Mouse (Mus musculus) hindbrain, embryonic 14.5 days (tissue): ENCODE measurements around the gene Gm12248. TPM values are rescaled to one million over a fixed set of nuclear protein-coding genes. Genes with fewer than 3 reads are reported as not detected.

Experiments used
- ATAC-seq: fragments of 200-750 bp; cut with Nextera tagmentation; 2 replicates; pipeline ENCODE4 v1.8.0; 2017; ENCODE audit warnings: moderate number of reproducible peaks, mild to moderate bottlenecking, moderate TSS enrichment, moderate library complexity; ENCODE audit not compliant: low FRiP score
- DNase-seq: peaks from one replicate; pipeline ENCODE4 v3.0.0-alpha.2; 2015; ENCODE audit warnings: low spot score
- H3K27ac ChIP-seq: fragments of 300-500 bp; sonication (generic); 2 replicates; pipeline ENCODE4 v1.5.1; 2014; ENCODE audit warnings: mild to moderate bottlenecking, moderate library complexity
- H3K27me3 ChIP-seq: fragments of 300-500 bp; sonication (generic); 2 replicates; pipeline ENCODE4 v1.6.1; 2014; ENCODE audit warnings: mild to moderate bottlenecking, low read length, mixed read lengths; ENCODE audit not compliant: control insufficient read depth, insufficient read depth
- H3K36me3 ChIP-seq: fragments of 300-500 bp; sonication (generic); replicated peaks from 2 replicates; pipeline ENCODE4 v1.6.1; 2014; ENCODE audit not compliant: control insufficient read depth, insufficient read depth
- H3K4me1 ChIP-seq: fragments of 300-500 bp; sonication (generic); replicated peaks from 2 replicates; pipeline ENCODE4 v1.6.1; 2014; ENCODE audit warnings: antibody characterized with exemption, low read length, mixed read lengths; ENCODE audit not compliant: control insufficient read depth, insufficient read depth
- H3K4me2 ChIP-seq: fragments of 300-500 bp; sonication (generic); replicated peaks from 2 replicates; pipeline ENCODE4 v1.6.1; 2014; ENCODE audit warnings: mild to moderate bottlenecking, moderate library complexity
- H3K4me3 ChIP-seq: fragments of 300-500 bp; sonication (generic); replicated peaks from 2 replicates; pipeline ENCODE4 v1.5.1; 2014; ENCODE audit warnings: mild to moderate bottlenecking, low read length
- H3K9ac ChIP-seq: fragments of 300-500 bp; sonication (generic); 2 replicates; pipeline ENCODE4 v1.6.1; 2014
- H3K9me3 ChIP-seq: fragments of 300-500 bp; sonication (generic); 2 replicates; pipeline ENCODE4 v1.6.1; 2016; ENCODE audit warnings: low read length; ENCODE audit not compliant: control insufficient read depth
- WGBS: fragments of 180-500 bp; shearing (Covaris S2); extraction: QIAGEN DNeasy Blood & Tissue Kit; methylation state at CpG from one replicate; pipeline ENCODE4 v1.1.7; 2014; 5-methylcytosine and 5-hydroxymethylcytosine counted together
- polyA plus RNA-seq: library from polyadenylated mRNA; unstranded; fragments of >200 nt; fragmentation: Nextera tagmentation; extraction: Ambion mirVana; gene quantifications from 2 replicates; pipeline ENCODE4 v1.2.1, GENCODE M21; 2014

Gm12248 gene
- polyA plus RNA-seq, 1 experiment from 2014 or later, result not detected

DNA sequence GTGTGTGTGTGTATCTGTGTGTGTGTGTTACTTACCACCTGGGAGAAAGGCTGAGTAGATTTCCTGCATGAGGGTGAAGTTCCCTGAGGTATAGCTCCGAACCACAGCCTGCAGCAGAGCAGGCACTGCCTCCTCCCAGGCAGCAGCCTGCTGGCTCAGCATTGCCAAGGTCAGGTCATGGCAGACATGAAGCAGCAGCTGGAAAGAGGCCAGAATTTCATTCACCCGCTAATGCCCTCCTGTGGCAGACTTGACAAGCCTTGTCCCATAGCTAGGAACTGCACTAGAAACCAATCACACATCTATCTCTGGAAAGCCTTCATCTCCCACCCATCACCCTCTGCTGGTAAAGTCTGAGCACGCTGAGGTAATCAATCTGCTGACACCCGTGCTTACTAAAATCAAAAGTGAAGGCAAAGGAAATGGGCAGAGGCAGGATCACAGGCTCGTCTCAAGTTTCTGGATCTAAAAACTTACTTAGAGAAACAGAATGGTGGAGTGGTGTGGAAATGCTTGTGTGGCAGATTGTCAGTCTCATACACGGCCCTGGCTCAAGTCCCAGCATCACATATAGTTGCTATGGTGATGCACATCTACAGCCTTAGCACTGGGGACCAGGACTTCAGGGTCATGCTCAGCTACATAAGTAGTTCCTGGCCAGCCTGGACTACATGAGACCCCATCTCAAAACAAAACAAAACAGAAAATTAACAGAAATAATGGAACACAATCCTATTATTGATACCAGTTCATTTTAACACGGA lies 33.6 kb upstream of the Gm12248 start:
- no peaks in the 10 kb centered on the region for H3K27me3 ChIP-seq
- H3K36me3 ChIP-seq, result peaks cover 98% of the 10 kb centered on the region
- no peaks in the 10 kb centered on the region for H3K4me1 ChIP-seq
- no peak overlapping the region for H3K4me3 ChIP-seq
- H3K27ac ChIP-seq, result no peak overlapping the region
- H3K9ac ChIP-seq, result no peak overlapping the region
- no peak overlapping the region for H3K4me2 ChIP-seq
- peak; percentile 73 for DNase-seq
- no peaks in the 10 kb centered on the region for H3K9me3 ChIP-seq
- ATAC-seq, result no peak
- WGBS, result 68% methylated on average over 7 of the region's 7 CpGs

DNA sequence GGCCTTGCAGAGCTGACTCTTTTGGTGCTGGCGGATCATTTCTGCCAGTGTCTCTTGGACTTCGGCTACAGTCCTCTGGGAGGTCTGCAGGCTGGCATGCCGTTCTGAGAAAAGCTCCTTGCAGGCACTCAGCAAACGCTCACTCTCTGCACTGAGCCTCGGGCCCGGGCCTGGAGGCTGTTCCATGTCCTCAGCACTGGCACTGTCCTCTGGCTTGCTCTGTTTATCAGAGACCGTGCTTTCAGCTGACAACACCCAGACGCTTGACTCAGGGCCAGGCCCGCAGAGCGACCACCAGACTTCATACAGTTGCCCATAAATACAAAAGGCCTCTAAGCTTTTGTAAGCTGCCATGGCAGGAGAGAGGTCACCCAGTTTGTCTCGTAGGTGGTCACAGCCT lies 32.1 kb upstream of the Gm12248 start:
- DNase-seq, result no peak
- Histone ChIP-seq H3K9me3 (no peaks in the 10 kb centered on the region), H3K4me3 (no peak overlapping the region), H3K9ac (no peak overlapping the region), H3K4me1 (no peaks in the 10 kb centered on the region), H3K27ac (no peak overlapping the region), H3K4me2 (no peak overlapping the region), H3K27me3 (no peaks in the 10 kb centered on the region), H3K36me3 (peaks cover 98% of the 10 kb centered on the region)
- no peak for ATAC-seq
- WGBS, result 87% methylated on average over 11 of the region's 11 CpGs

DNA sequence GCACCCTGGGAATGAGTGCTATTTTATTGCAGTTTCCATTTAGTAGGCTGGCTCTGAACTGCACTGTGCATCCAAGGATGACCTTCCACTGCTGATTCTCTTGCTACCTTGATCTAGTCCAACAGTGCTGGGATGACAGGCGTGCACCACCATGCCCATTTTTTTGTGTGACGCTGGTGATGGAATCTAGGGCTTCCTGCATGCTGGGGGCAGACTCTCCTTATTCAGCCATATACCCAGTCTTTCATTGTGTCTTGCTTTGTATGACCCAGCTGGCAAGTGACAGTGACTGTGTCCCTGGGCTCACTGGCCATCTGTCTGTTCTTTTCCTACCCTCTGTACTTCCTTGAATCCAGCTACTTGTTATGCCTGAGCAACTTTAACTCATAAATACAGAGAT lies 30.8 kb upstream of the Gm12248 start:
- Histone ChIP-seq H3K27me3 (no peaks in the 10 kb centered on the region), H3K4me2 (no peak overlapping the region), H3K36me3 (peaks cover 95% of the 10 kb centered on the region), H3K4me1 (no peaks in the 10 kb centered on the region), H3K4me3 (no peak overlapping the region), H3K9ac (no peak overlapping the region), H3K27ac (no peak overlapping the region), H3K9me3 (no peaks in the 10 kb centered on the region)
- no peak for DNase-seq
- no peak for ATAC-seq
- WGBS, result 85% methylated on average over 2 of the region's 2 CpGs

DNA sequence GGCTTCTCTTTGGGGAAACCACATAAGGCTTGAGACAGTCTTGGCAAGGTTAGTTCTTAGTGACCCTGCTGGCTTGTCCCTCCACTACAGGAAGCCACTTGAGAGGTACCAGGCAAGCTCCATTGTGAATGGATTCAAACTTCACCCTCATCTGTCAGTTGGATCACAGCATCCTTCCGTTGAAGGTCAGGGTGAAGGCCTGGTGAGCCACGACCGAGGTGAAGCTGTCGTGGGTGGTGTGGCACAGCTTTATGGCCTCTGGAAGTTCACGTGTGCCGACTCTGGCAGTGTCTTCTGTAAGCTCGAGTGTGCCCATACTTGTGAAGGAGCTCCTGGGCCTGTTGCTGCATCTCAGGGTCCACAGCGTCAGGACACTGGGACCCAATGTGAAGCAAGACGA lies 28.4 kb upstream of the Gm12248 start:
- no peak for ATAC-seq
- no peaks in the 10 kb centered on the region for H3K9me3 ChIP-seq
- 95% methylated on average over 9 of the region's 9 CpGs for WGBS
- DNase-seq, result no peak
- H3K36me3 ChIP-seq, result peaks cover 94% of the 10 kb centered on the region
- H3K27ac ChIP-seq, result no peak overlapping the region
- no peak overlapping the region for H3K4me2 ChIP-seq
- no peaks in the 10 kb centered on the region for H3K27me3 ChIP-seq
- no peak overlapping the region for H3K4me3 ChIP-seq
- H3K9ac ChIP-seq, result no peak overlapping the region
- H3K4me1 ChIP-seq, result no peaks in the 10 kb centered on the region

DNA sequence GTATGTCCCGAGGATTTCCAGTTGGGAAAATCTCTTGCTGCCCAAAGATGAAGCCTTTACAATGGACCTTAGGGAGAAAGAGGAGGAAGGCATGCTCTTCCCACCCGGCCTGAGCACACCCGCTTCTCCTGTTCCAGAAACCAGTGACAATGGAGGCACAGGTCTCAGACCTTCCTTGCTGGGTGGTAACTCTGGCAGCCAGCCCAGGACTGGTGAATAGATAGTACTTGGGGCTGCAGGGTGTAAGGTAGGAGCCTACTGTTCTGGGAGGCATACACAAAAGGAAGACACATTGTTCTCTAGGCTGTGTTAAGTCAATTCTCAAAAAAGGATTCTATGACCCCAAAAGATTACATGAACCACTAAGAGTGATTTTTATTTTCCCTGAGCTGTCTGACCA lies 27.7 kb upstream of the Gm12248 start:
- no peak for ATAC-seq
- Histone ChIP-seq H3K9me3 (no peaks in the 10 kb centered on the region), H3K27me3 (no peaks in the 10 kb centered on the region), H3K36me3 (peaks cover 94% of the 10 kb centered on the region), H3K27ac (no peak overlapping the region), H3K9ac (no peak overlapping the region), H3K4me2 (no peak overlapping the region), H3K4me3 (no peak overlapping the region), H3K4me1 (no peaks in the 10 kb centered on the region)
- WGBS, result 90% methylated on average over 3 of the region's 3 CpGs
- no peak for DNase-seq

DNA sequence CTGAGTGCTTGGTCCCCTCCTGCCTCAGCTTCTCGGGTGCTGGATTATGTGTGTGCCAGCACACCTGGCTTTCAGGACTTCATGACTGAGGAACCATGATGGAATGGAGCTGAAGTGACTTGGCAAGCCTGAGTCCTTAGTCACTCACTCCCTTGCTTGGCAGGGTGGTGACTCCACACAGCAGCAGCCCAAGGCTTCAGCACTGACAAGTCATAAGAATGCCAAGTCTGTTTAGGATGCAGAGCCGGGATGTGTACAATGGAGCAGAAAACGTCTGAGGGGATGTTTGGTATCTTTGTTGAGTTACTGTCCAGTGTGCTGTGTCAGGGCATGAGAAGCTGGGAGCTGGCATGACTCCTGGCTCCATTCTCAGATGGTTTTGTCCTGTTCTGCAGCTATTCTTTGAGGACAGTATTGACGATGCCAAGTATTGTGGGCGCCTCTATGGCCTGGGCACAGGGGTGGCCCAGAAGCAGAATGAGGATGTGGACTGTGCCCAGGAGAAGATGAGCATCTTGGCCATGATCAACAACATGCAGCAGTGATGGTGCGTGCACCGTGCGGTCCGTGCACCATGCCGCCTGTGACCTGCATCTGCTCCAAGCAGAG lies 24.2 kb upstream of the Gm12248 start:
- Histone ChIP-seq H3K4me1 (no peaks in the 10 kb centered on the region), H3K27ac (no peak overlapping the region), H3K36me3 (peaks cover 95% of the 10 kb centered on the region), H3K9ac (no peak overlapping the region), H3K4me3 (no peak overlapping the region), H3K4me2 (no peak overlapping the region), H3K9me3 (no peaks in the 10 kb centered on the region), H3K27me3 (no peaks in the 10 kb centered on the region)
- WGBS, result 89% methylated on average over 10 of the region's 10 CpGs
- DNase-seq (no peak), ATAC-seq (no peak)

DNA sequence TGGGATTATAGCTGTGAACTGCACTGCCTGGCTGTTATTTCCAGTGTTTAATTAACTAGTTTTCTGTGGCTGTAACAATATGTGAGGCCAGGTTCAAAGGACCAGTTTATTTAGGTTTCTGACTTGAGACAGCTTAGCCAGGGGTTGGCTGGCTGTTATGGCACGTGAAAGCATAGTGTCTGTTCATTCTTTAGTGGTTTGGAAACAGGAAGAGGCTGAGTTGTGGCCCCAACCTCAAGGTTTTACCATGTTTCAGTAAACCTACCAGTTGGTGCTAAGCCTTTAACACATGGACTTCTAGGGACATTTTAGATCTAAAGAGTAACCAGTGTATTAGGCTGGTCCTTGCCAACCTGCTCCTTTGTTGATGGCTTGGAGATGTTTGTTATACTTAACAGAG lies 23.6 kb upstream of the Gm12248 start:
- no peak for ATAC-seq
- no peaks in the 10 kb centered on the region for H3K9me3 ChIP-seq
- no peak overlapping the region for H3K4me2 ChIP-seq
- no peaks in the 10 kb centered on the region for H3K27me3 ChIP-seq
- H3K4me3 ChIP-seq, result no peak overlapping the region
- peaks cover 95% of the 10 kb centered on the region for H3K36me3 ChIP-seq
- no peak overlapping the region for H3K27ac ChIP-seq
- WGBS, result 81% methylated on average over 1 of the region's 1 CpGs
- no peak for DNase-seq
- no peak overlapping the region for H3K9ac ChIP-seq
- no peaks in the 10 kb centered on the region for H3K4me1 ChIP-seq

DNA sequence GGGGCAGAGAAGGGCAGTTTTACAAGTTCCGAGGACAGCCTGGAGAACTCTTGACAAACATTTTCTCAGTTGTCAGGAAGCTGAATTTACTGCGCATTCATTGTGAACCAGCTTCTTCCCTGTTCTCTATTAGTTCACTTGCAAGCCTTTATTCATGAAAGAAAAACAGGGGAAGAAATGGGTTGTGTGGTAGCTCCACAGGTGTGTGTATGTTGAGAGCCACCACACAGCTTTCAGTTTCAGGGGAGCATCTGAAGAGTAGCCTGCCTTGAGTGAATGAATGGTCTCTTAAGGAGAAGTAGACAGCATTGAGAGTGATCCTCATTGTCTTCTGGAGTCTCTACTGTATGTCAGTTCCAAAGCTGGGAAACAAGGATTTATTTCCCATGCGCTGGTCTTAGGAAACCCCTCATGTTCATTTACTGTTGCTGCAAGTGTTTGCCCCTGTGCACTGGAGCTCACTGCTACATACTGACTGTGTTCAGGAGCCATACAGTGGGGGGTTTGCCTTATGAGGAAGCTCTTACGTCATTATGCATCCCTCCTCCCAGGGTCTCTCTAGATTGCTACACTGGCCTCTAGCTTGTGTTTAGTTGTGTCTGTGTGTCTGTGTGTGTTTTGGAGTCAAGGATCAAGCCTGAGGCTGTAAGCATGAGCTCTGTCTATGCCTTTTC lies 14.9 kb upstream of the Gm12248 start:
- peaks cover 34% of the 10 kb centered on the region for H3K36me3 ChIP-seq
- no peak overlapping the region for H3K4me3 ChIP-seq
- no peaks in the 10 kb centered on the region for H3K9me3 ChIP-seq
- no peak overlapping the region for H3K27ac ChIP-seq
- no peak overlapping the region for H3K4me2 ChIP-seq
- no peak for DNase-seq
- 94% methylated on average over 4 of the region's 4 CpGs for WGBS
- H3K9ac ChIP-seq, result no peak overlapping the region
- peaks cover 22% of the 10 kb centered on the region for H3K4me1 ChIP-seq
- H3K27me3 ChIP-seq, result no peaks in the 10 kb centered on the region
- no peak for ATAC-seq

DNA sequence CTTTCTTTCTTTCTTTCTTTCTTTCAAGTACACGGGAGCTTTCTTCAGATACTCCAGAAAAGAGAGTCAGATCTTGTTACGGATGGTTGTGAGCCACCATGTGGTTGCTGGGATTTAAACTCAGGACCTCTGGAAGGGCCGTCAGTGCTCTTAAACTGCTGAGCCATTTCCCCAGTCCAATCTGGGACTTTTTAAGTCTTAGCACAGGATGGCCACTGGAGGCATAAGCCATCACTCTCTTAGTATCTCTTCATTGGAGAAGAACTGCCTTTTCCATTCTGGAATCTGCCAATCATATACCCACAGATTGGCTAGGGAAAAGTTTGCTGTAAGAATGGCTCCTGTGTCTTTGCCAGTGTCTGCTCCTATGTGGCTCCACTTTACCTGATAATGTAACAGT lies 14.1 kb upstream of the Gm12248 start:
- Histone ChIP-seq H3K36me3 (peaks cover 26% of the 10 kb centered on the region), H3K4me2 (no peak overlapping the region), H3K4me1 (peaks cover 22% of the 10 kb centered on the region), H3K27ac (no peak overlapping the region), H3K27me3 (no peaks in the 10 kb centered on the region), H3K9ac (no peak overlapping the region), H3K4me3 (no peak overlapping the region), H3K9me3 (no peaks in the 10 kb centered on the region)
- ATAC-seq, result no peak
- WGBS, result 49% methylated on average over 3 of the region's 3 CpGs
- DNase-seq, result no peak
